Mouse (Mus musculus) spleen, adult 2 months (tissue): ENCODE results near the gene Fam241a.

ENCODE experiments used
- CTCF ChIP-seq: fragments of 200-500 bp; IDR thresholded peaks from 2 replicates; pipeline ENCODE4 v1.5.1; 2011; ENCODE audit warnings: mild to moderate bottlenecking, inconsistent platforms; ENCODE audit not compliant: insufficient read depth, insufficient read length, insufficient replicate concordance; ENCODE audit errors: extremely low read depth
- POLR2A ChIP-seq: fragments of 200-500 bp; IDR thresholded peaks from 2 replicates; pipeline ENCODE4 v1.6.1; 2011; ENCODE audit warnings: low read depth, low read length, inconsistent platforms

DNA sequence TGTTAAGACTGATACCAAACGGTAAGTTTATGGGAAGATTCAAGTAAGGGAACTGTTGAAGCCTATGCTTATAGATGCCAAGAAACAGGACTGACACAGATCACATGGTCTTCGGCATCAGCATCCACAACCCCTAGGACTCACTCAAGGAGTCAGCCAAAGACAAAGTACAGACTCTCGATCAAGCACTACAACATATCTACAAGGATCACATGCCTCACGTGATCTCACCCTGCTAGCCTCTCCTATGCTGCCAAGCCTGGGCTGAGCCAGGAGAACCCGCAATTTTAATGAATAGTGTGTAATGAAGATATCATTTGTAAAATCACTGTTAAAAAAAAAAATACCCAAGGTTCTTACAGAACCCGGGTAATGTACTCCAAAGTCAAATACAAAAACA lies 60.5 kb downstream of the Fam241a start:
- no peak for TF ChIP-seq CTCF
- no peak for TF ChIP-seq POLR2A
